Mouse (Mus musculus) fat pad, adult 2 months (tissue): ENCODE data around the gene Gm21310.
"Not testable (repeated sequence)": the region's sequence is repeated elsewhere in the genome, so short reads cannot be mapped to it uniquely, and the experiment has no call there.

Source experiments
- DNase-seq: peaks from one replicate; pipeline ENCODE4 v3.0.0-alpha.2; 2011; ENCODE audit warnings: low read depth, low spot score; ENCODE audit errors: extremely low read depth

Gm21310 gene

GRCm38 (mm10) chrY:10147083-10147482 is at the start of gene Gm21310:
Gene Gm21310 (minus strand): TSS chrY:10147183.
- DNase-seq: not testable (repeated sequence)
